Mouse (Mus musculus) gastrocnemius, adult 8-10 months (tissue): ENCODE results near the gene Ift20. TPM values are rescaled to one million over a fixed set of nuclear protein-coding genes. Genes with fewer than 3 reads are reported as not detected.
"Not testable (repeated sequence)": the region's sequence is repeated elsewhere in the genome, so short reads cannot be mapped to it uniquely, and the experiment has no call there.

Source experiments
- DNase-seq, 2 experiments: peaks; one replicate each; pipeline ENCODE4 v3.0.0; 2022; ENCODE audit warnings: low spot score in 2 of 2
- total RNA-seq, 4 experiments: library from RNA; stranded (reverse); gene quantifications; 2 replicates each; pipeline ENCODE4 v1.2.4; 2022

The Ift20 gene
- total RNA-seq, 4 experiments from 2014 or later = 12.7 to 21.1 (median 17.3) TPM

- peak in 1 of 2 experiments; percentile 7 for DNase-seq
Measured at GRCm38 (mm10) chr11:78560447-78560846, 24.3 kb downstream of the Ift20 start.

- no peak for DNase-seq
Measured at GRCm38 (mm10) chr11:78566775-78567174, 30.6 kb downstream of the Ift20 start.

- no peak for DNase-seq
Measured at GRCm38 (mm10) chr11:78567614-78568013, 31.5 kb downstream of the Ift20 start.

GRCm38 (mm10) chr11:78568827-78569226 is 32.7 kb downstream of the Ift20 start:
- no peak for DNase-seq

GRCm38 (mm10) chr11:78569806-78570205 is 33.6 kb downstream of the Ift20 start:
- no peak for DNase-seq

GRCm38 (mm10) chr11:78571441-78571840 is 35.3 kb downstream of the Ift20 start:
- no peak for DNase-seq

GRCm38 (mm10) chr11:78571854-78572253 is 35.7 kb downstream of the Ift20 start:
- no peak for DNase-seq

- not testable (repeated sequence) for DNase-seq
Measured at GRCm38 (mm10) chr11:78574031-78574430, 37.9 kb downstream of the Ift20 start.

- DNase-seq = no peak
Measured at GRCm38 (mm10) chr11:78574536-78574935, 38.4 kb downstream of the Ift20 start.

- no peak for DNase-seq
Measured at GRCm38 (mm10) chr11:78574975-78575374, 38.8 kb downstream of the Ift20 start.

- no peak for DNase-seq
Measured at GRCm38 (mm10) chr11:78582848-78583247, 46.7 kb downstream of the Ift20 start.

- DNase-seq = no peak
Measured at GRCm38 (mm10) chr11:78586099-78586498, 49.9 kb downstream of the Ift20 start.

- DNase-seq = not testable (repeated sequence)
Measured at GRCm38 (mm10) chr11:78587677-78588076, 51.5 kb downstream of the Ift20 start.

Other genes with a start within 250 kb of the Ift20 start
- gene BC030499, start 245.5 kb upstream of the Ift20 start, total RNA-seq = under 1 TPM; 0.13 to 0.49 (median 0.16) TPM
- 1 to 10 TPM; 2.2 to 2.8 (median 2.6) TPM for gene Spag5, start 234.8 kb upstream of the Ift20 start, total RNA-seq
- gene Aldoc, start 213.4 kb upstream of the Ift20 start, total RNA-seq = 1 to 10 TPM; 1.5 to 2.2 (median 1.7) TPM
- gene Pigs, start 207.9 kb upstream of the Ift20 start, total RNA-seq = 10 to 100 TPM; 19.1 to 25.1 (median 21.3) TPM
- gene Unc119, start 192.9 kb upstream of the Ift20 start, total RNA-seq = 10 to 100 TPM in 1 of 4 experiments, 1 to 10 TPM in 3; 5.3 to 14.9 (median 8.4) TPM
- not detected for gene Foxn1, start 149.8 kb upstream of the Ift20 start, total RNA-seq
- not detected for gene Slc13a2, start 114.1 kb upstream of the Ift20 start, total RNA-seq
- gene Slc46a1, start 70.7 kb upstream of the Ift20 start, total RNA-seq = under 1 TPM; 0.47 to 0.56 (median 0.50) TPM
- under 1 TPM; 0.40 to 0.77 (median 0.49) TPM for gene Sarm1, start 38.6 kb upstream of the Ift20 start, total RNA-seq
- gene Vtn, start 37.3 kb upstream of the Ift20 start, total RNA-seq = 10 to 100 TPM in 1 of 4 experiments, 1 to 10 TPM in 3; 5.7 to 11.1 (median 6.7) TPM
- gene Sebox, start 32.9 kb upstream of the Ift20 start, total RNA-seq = not detected
- 10 to 100 TPM; 11.0 to 16.0 (median 14.4) TPM for gene Tmem199, start 24.2 kb upstream of the Ift20 start, total RNA-seq
- gene Poldip2, start 24.2 kb upstream of the Ift20 start, total RNA-seq = 100 to 1,000 TPM in 1 of 4 experiments, 10 to 100 TPM in 3; 95.0 to 105 (median 98.5) TPM
- 10 to 100 TPM; 44.2 to 54.5 (median 48.9) TPM for gene Tnfaip1, start within 50 bp of the Ift20 start, total RNA-seq
- 1 to 10 TPM; 1.2 to 1.6 (median 1.5) TPM for gene Tmem97, start 14.4 kb downstream of the Ift20 start, total RNA-seq
- 10 to 100 TPM in 1 of 4 experiments, 1 to 10 TPM in 3; 7.7 to 10.8 (median 8.9) TPM for gene Nlk, start 161.0 kb downstream of the Ift20 start, total RNA-seq
- gene Ccnq, start 215.4 kb downstream of the Ift20 start, total RNA-seq = 10 to 100 TPM; 12.1 to 13.7 (median 13.1) TPM